15 mouse cellular contexts compared by ENCODE assay signal in genomic region chr5:102765694-102766093, GRCm38 (mm10).
DNase-seq lines count a peak whose midpoint lies in the region; ATAC-seq and TF ChIP-seq lines count a peak whose summit lies in the region.
"Had no signal": no experiment of that assay in that cellular context is flagged by ENCODE, and none has a peak within 500 bp of the region (broad histone marks: within the 10 kb centered on the region; RNA-seq: fewer than 3 reads in every experiment).

No protein-coding gene starts in this region.

- DNase-seq in kidney, adult 2 months = peak; percentile 65
- peak; percentile 15 for DNase-seq in testis, postnatal 14 days (ENCODE audit: low spot score)
- DNase-seq in testis, postnatal 10 days (ENCODE audit: low spot score) = no peak
- peak; percentile 69 to 83 for DNase-seq in kidney, postnatal 36 days
- DNase-seq in layer of hippocampus, adult 11-12 months (ENCODE audit: low spot score) = no peak
- DNase-seq: cerebellum, adult 11 months; embryo, embryonic 11 days had no signal

- 55% methylated on average over 10 of the region's 10 CpGs for WGBS in kidney, adult 2 months
- 83% methylated on average over 10 of the region's 10 CpGs for WGBS in kidney, embryonic 14.5 days

- H3K4me2 ChIP-seq in kidney, embryonic 14.5 days (replicated peaks; ENCODE audit: low read depth, low read length) = no peak overlapping the region
- H3K4me2 ChIP-seq: embryonic facial prominence, embryonic 15.5 days; hindbrain, embryonic 12.5 days had no signal

- no peak overlapping the region for H3K9ac ChIP-seq in kidney, embryonic 14.5 days (ENCODE audit: low read depth, low read length)
- H3K9ac ChIP-seq: embryonic facial prominence, embryonic 15.5 days; hindbrain, embryonic 12.5 days had no signal

- H3K9me3 ChIP-seq in kidney, embryonic 14.5 days (ENCODE audit: control insufficient read depth, low read length) = no peaks in the 10 kb centered on the region; the same call in 1 of the 2 replicates
- H3K9me3 ChIP-seq: embryonic facial prominence, embryonic 15.5 days; forebrain, embryonic 10.5 days; hindbrain, embryonic 12.5 days had no signal

- H3K27me3 ChIP-seq in kidney, adult 2 months (replicated peaks; ENCODE audit: control insufficient read depth, insufficient read depth, low read length) = no peaks in the 10 kb centered on the region
- H3K27me3 ChIP-seq in kidney, embryonic 14.5 days (ENCODE audit: control insufficient read depth, insufficient read depth, low read length) = no peaks in the 10 kb centered on the region
- H3K27me3 ChIP-seq: embryonic facial prominence, embryonic 15.5 days; hindbrain, embryonic 12.5 days had no signal

- no peak for TF ChIP-seq POLR2A in kidney, adult 2 months (IDR thresholded peaks at IDR 0.05; ENCODE audit: low read depth, low read length)

- H3K27ac ChIP-seq in kidney, adult 2 months (ENCODE audit: insufficient read depth, low read depth, low read length) = peak overlapping the region; percentile 44; the same call in 1 of the 2 replicates
- no peak overlapping the region for H3K27ac ChIP-seq in kidney, embryonic 14.5 days (ENCODE audit: low read depth, low read length)
- H3K27ac ChIP-seq: embryonic facial prominence, embryonic 15.5 days; forebrain, embryonic 10.5 days; heart, adult 2 months; hindbrain, embryonic 12.5 days had no signal

- H3K4me1 ChIP-seq in kidney, adult 2 months (ENCODE audit: control insufficient read depth, insufficient read depth, low read length) = peaks cover 17% of the 10 kb centered on the region
- H3K4me1 ChIP-seq in kidney, embryonic 14.5 days (ENCODE audit: control insufficient read depth, insufficient read depth, low read length) = peaks cover 23% of the 10 kb centered on the region

- H3K36me3 ChIP-seq in kidney, adult 2 months (ENCODE audit: control insufficient read depth, insufficient read depth, low read length) = no peaks in the 10 kb centered on the region
- H3K36me3 ChIP-seq in kidney, embryonic 14.5 days (ENCODE audit: control insufficient read depth, insufficient read depth, low read length) = no peaks in the 10 kb centered on the region
- H3K36me3 ChIP-seq: embryonic facial prominence, embryonic 15.5 days; forebrain, embryonic 10.5 days; hindbrain, embryonic 12.5 days had no signal

- no peak for TF ChIP-seq CTCF in kidney, adult 2 months (conservative IDR thresholded peaks at IDR 0.05; ENCODE audit: insufficient read depth, insufficient read length, low read depth, low read length)

- ATAC-seq in kidney, embryonic 14.5 days (ENCODE audit: low FRiP score, low TSS enrichment) = no peak
- ATAC-seq: forebrain, embryonic 14.5 days; hindbrain, embryonic 16.5 days had no signal

- H3K4me3 ChIP-seq in kidney, adult 2 months (ENCODE audit: insufficient read depth, low read depth, low read length) = no peak overlapping the region
- no peak overlapping the region for H3K4me3 ChIP-seq in kidney, embryonic 14.5 days (ENCODE audit: low read length)
- H3K4me3 ChIP-seq: embryonic facial prominence, embryonic 15.5 days; erythroblast, embryonic 14.5 days; forebrain, embryonic 10.5 days; heart, adult 2 months; hindbrain, embryonic 12.5 days had no signal

Comparison
In these comparisons a context has a peak if more than half of its experiments do, and no peak if none do; other contexts are left out.
1. DNase-seq: peak in kidney, adult 2 months (single experiment), testis, postnatal 14 days (single experiment) and kidney, postnatal 36 days (2 of 2); none in testis, postnatal 10 days (single experiment) and layer of hippocampus, adult 11-12 months (single experiment).